Mouse (Mus musculus) urinary bladder, adult 18-20 months (tissue): Measurements from ENCODE around the gene Rhbdd2.

Source experiments
- DNase-seq, 2 experiments: peaks; one replicate each; pipeline ENCODE4 v3.0.0; 2022; ENCODE audit warnings: low spot score in 2 of 2, mixed read lengths in 2 of 2

Gene Rhbdd2

DNA sequence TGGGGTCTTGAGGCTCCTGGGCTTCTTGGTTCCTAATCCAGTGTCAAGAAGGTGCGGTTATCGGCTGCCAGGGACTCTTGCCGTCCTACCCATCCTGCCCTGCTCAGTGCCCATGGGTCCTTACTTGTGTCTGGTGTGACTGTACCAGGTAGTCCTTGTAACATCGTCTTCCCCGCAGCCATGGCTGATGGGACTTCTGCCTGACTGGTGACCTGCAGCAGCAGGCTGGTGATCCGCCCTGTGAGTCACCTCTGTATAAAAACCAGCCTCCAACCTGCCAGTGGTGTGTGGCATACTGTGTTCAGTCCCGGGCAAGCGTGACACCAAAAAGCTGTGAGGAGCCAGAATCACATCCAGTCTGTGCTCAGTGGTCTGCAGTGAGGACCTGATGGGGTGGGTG is 11.5 kb downstream of the Rhbdd2 start:
- DNase-seq, result peak in 1 of 2 experiments; percentile 41

DNA sequence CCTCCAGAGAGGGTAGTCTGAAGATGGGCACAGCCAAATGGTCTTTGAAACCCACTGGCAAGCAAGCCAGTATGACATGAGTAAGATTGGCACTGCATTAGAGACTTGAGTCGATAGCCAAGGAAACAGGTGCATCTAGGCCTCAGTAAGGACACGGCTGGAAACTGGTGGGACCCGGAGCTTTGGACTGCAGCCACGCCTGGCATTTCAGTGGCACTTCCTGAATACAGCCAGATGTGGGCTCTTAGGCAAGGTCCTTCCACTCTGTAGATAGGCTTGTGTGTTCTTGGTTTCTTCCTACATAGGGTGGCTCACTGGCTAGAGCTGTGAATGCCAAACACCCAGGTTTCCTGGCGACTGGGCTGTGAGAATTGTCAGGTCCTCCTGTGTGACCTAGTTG is 12.9 kb downstream of the Rhbdd2 start:
- DNase-seq, result no peak

- no peak for DNase-seq
These were observed 13.6 kb downstream of the Rhbdd2 start for GRCm38 (mm10) chr5:135646038-135646437.

DNA sequence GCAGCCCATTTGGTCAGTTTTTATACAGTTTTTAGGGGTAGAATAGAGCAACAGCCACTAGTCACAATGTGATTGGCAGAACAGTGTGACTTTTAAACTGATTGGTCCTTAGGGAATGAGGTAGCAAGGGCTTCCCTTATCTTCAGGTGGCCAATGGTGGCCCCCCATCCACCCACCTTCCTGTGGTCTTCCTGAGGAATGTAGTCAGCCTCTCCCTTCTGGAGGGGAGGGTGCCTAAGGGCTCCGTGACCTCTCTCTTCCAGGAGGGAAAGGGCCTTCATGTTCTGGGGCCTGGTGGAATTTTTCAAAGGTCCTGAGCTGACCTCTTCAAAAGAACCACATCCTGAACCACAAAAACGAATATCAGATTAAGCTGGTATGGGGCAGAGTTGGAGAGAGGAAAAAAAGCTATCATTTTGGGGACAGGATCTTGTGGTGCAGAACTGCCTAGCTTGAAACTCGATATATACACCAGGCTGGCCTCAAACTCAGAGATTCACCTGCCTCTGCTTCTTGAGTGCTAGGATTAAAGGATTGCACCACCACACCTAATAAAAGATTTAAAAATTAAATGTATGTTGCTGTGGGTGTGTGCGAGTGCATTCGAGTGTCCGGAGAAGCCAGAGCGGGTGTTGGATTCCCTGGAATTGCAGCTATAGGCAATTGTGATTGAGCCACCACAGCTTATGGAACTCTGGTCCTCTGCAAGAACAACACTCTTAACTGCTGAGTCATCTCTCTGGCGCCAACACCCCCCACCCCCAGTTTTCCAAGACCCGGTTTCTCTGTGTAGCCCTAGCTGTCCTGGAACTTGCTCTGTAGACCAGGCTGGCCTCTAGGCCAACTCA is 16.3 kb downstream of the Rhbdd2 start:
- no peak for DNase-seq

GRCm38 (mm10) chr5:135649309-135649633 is 16.9 kb downstream of the Rhbdd2 start:
- no peak for DNase-seq

DNA sequence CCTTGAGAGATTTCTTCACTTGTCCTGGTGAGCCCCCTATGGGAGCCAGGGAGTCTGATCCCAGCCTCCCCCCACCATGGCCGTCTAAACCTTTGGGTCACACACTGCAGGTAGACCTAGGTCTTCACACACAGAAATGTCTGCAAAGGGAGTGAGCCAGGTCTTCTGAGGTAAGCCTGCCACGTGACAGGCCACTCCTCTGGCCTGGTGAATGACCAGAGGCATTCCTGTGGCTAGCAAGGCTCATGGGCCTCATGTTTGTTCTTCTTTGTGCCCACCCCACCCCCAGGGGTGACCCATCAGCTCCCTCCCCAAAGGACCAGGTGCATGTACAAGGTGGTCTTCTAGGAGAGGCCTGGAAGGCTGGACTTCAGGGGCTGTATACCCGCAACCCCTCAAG is 19.1 kb downstream of the Rhbdd2 start:
- DNase-seq, result no peak

GRCm38 (mm10) chr5:135653209-135653608 is 20.8 kb downstream of the Rhbdd2 start:
- DNase-seq, result no peak

DNA sequence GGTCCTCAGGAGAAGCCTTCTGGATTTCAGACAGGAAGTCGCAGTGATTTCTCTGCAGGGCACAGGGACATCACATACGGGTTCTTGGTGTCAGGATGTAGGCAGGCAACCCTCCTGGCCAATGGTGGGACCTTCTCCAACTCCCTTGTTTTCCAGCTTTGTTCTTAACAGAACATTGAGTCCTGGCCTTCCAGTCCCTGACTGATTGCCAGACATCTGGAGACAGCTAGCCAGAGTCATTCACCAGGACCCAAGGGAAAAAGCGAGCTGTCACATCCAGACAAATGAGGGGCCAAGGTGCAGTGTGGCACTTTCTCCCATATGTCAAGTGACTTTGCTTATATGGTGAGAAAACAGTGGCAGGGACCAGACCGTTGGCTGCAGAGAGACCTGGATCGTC is 23.6 kb downstream of the Rhbdd2 start:
- DNase-seq, result no peak

DNA sequence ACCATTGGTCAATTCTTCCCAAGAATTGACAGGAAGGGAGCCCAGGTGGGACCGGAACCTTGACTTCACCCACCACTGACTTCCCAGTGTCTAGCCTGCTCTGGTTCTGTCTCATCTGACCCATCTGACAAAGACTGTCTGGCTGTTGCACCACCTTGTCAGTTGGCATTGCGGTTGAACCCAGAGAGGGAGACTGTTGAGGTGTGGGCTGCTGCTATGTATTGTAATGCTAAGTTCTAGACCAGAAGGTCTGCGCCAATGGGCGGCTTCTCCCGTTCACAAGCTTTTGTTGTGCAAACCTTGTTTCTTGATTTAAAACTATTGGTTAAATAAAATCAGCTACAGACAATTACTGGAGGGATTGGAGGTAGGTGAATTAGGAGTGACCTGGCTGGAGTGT is 24.7 kb downstream of the Rhbdd2 start:
- DNase-seq, result no peak

- no peak for DNase-seq
These were observed 25.4 kb downstream of the Rhbdd2 start for GRCm38 (mm10) chr5:135657703-135658373.

- DNase-seq, result no peak
These were observed 27.5 kb downstream of the Rhbdd2 start for GRCm38 (mm10) chr5:135659956-135660355.

GRCm38 (mm10) chr5:135660535-135660934 is 28.1 kb downstream of the Rhbdd2 start:
- DNase-seq, result no peak

- no peak for DNase-seq
These were observed 34.5 kb downstream of the Rhbdd2 start for GRCm38 (mm10) chr5:135666890-135667289.

GRCm38 (mm10) chr5:135668071-135668470 is 35.7 kb downstream of the Rhbdd2 start:
- DNase-seq, result no peak

DNA sequence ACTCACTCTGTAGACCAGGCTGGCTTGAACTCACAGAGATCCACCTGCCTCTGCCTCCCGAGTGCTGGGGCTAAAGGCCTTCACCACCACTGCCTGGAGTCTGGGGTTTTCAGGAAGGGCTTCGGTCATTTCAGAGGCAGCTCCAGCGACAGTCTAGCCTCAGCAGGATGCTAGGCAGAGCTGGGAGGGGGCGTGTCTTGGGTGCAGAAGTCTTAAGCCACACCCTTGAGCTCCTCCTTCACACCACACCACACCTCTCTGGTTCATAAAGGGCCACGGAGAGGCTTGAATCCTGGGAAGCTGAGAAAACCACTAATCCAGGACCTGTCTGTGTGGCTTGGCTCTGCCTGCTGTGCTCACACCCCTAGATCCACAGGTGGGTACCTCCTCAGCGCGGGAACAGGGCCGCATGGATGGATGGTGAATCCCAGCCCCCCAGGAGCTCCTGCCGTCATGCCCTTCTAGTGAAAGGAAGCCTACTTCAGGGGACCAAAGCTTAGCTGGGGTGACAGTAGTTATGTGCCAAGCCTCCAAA is 37.4 kb downstream of the Rhbdd2 start, which contains the start of gene Por:
Por (plus strand) TSS at position 293 of the 535 bp plus-strand sequence.
- no peak for DNase-seq

- DNase-seq, result no peak
These were observed 38.5 kb downstream of the Rhbdd2 start for GRCm38 (mm10) chr5:135670881-135671280.

- no peak for DNase-seq
These were observed 40.1 kb downstream of the Rhbdd2 start for GRCm38 (mm10) chr5:135672509-135672908.

DNA sequence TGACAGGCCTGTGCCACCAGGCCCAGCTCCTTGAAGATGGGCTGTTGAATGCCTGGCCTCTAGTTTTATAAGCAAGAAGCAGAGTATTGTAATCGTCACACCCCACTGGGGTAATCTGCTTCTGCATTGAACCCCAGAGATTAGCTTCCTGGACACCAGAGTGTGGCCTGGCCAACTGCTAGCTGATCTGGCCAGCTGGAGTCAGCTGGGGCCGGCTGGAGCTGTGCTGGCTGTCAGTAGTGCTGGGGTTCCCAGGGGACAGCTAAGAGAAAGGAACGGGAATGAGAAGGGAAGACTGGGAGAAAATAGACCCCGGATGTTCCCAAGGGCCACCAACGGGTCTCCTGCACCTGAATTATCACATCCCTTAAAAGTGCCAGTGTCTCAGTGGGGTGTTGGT is 40.6 kb downstream of the Rhbdd2 start:
- DNase-seq, result no peak

GRCm38 (mm10) chr5:135674349-135674775 is 41.9 kb downstream of the Rhbdd2 start:
- DNase-seq, result no peak

DNA sequence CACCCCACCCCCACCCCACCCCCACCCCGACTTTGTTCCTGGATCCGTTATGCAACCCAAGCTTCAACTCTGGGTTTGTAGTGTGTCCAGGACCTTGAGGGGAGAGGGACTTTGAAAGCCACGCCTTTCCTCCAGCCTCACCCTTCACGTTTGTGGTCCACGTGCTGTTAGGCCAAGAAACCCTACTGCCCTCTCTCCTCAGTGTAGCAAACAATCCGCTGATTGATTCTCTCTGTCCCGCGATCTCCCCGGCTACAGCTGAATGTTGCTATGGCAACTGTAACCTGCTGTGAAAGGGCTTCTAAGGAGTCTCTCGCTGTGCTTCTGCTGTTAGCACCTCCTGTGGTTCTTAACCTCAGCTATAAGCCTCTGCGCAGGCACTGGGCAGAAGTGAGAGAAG is 42.4 kb downstream of the Rhbdd2 start:
- peak; percentile 42 to 78 for DNase-seq

- no peak for DNase-seq
These were observed 44.3 kb downstream of the Rhbdd2 start for GRCm38 (mm10) chr5:135676696-135677095.

DNA sequence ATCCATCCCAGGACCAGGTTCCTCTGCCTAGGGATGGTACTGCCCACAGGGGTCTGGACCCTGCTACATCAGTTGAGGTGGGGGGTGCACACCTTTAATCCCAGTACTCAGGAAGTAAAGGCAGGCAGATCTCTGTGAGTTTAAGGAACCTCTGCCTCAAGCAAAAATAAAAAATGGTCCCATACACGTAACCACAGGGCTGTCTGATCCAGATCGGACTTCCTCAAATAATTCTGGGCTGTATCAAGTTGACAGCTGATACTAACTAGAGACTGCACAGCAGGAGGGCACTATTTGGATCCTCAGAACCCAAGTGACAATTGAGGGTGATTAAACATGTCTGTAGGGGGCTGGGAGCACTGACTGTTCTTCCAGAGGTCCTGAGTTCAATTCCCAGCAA is 44.8 kb downstream of the Rhbdd2 start:
- no peak for DNase-seq

DNA sequence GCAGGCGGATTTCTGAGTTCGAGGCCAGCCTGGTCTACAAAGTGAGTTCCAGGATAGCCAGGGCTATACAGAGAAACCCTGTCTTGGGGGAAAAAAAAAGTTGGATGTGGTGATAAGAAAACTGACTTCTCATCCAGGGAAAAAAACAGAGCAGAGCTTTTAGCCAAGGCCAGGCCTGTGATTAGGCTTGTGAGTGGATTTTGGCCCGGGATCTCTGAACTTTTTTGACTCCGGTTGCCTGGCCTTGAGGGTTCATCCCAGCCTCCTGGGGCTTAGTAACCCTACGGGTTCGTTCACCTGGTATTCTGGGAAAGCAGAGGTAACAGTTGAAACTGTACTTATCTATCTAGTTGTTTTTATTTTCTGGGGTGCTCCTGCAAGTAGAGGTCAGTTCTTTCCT is 46.1 kb downstream of the Rhbdd2 start:
- no peak for DNase-seq
